Mouse (Mus musculus): ENCODE data around the gene Ifrd2. TPM values are rescaled to one million over a fixed set of nuclear protein-coding genes. Genes with fewer than 3 reads are reported as not detected.

The Ifrd2 gene
- polyA plus RNA-seq, 2 experiments = 55.0 to 57.3 TPM

- 5% methylated on average over 33 of the region's 33 CpGs for WGBS
- DNase-seq (ENCODE audit: low spot score) = peak; percentile 40
These were observed 594 bp downstream of the Ifrd2 start for GRCm38 (mm10) chr9:107587833-107588639.

GRCm38 (mm10) chr9:107590058-107590772 is 2.8 kb downstream of the Ifrd2 start:
- no peak for TF ChIP-seq POLR2A (IDR thresholded peaks at IDR 0.05; ENCODE audit: borderline replicate concordance, extremely low read depth, insufficient read depth, insufficient read length)
- DNase-seq (ENCODE audit: low spot score) = no peak
- Histone ChIP-seq H3K27me3 (ENCODE audit: control insufficient read depth, insufficient read depth, low read length) (no peaks in the 10 kb centered on the region), H3K4me2 (replicated peaks; ENCODE audit: low read depth, low read length, severe bottlenecking) (no peak overlapping the region), H3K9me3 (ENCODE audit: control insufficient read depth, low read length) (no peaks in the 10 kb centered on the region), H3K4me3 (replicated peaks; ENCODE audit: low read length) (no peak overlapping the region), H3K27ac (replicated peaks; ENCODE audit: low read depth, low read length) (no peak overlapping the region), H3K9ac (ENCODE audit: low read depth, low read length, severe bottlenecking) (no peak overlapping the region), H3K36me3 (ENCODE audit: control insufficient read depth, insufficient read depth, low read length) (peaks cover 51% of the 10 kb centered on the region), H3K4me1 (ENCODE audit: control insufficient read depth, insufficient read depth, low read length) (peaks cover 7% of the 10 kb centered on the region)
- ATAC-seq (ENCODE audit: low FRiP score, low read depth) = no peak
- 92% methylated on average over 25 of the region's 25 CpGs for WGBS

More at GRCm38 (mm10) chr9:107587833-107588639, 594 bp downstream of the Ifrd2 start:
- ATAC-seq (ENCODE audit: low FRiP score, low read depth) = no peak; the same call in 1 of the 2 replicates
- H3K4me1 ChIP-seq (ENCODE audit: control insufficient read depth, insufficient read depth, low read length) = peaks cover 7% of the 10 kb centered on the region
- H3K36me3 ChIP-seq (ENCODE audit: control insufficient read depth, insufficient read depth, low read length) = peaks cover 38% of the 10 kb centered on the region
- no peaks in the 10 kb centered on the region for H3K9me3 ChIP-seq (ENCODE audit: control insufficient read depth, low read length)
- TF ChIP-seq POLR2A (IDR thresholded peaks at IDR 0.05; ENCODE audit: borderline replicate concordance, extremely low read depth, insufficient read depth, insufficient read length) = no peak
- H3K27ac ChIP-seq (replicated peaks; ENCODE audit: low read depth, low read length) = no peak overlapping the region
- peak overlapping the region; percentile 80 for H3K4me3 ChIP-seq (replicated peaks; ENCODE audit: low read length)
- peak overlapping the region; percentile 63 for H3K9ac ChIP-seq (ENCODE audit: low read depth, low read length, severe bottlenecking)
- H3K27me3 ChIP-seq (ENCODE audit: control insufficient read depth, insufficient read depth, low read length) = no peaks in the 10 kb centered on the region
- peak overlapping the region; percentile 76 for H3K4me2 ChIP-seq (replicated peaks; ENCODE audit: low read depth, low read length, severe bottlenecking)

GRCm38 (mm10) chr9:107590773-107591060 is 3.3 kb downstream of the Ifrd2 start:
- Histone ChIP-seq H3K4me2 (replicated peaks; ENCODE audit: low read depth, low read length, severe bottlenecking) (no peak overlapping the region), H3K9me3 (ENCODE audit: control insufficient read depth, low read length) (no peaks in the 10 kb centered on the region), H3K4me3 (replicated peaks; ENCODE audit: low read length) (no peak overlapping the region), H3K27ac (replicated peaks; ENCODE audit: low read depth, low read length) (no peak overlapping the region), H3K9ac (ENCODE audit: low read depth, low read length, severe bottlenecking) (no peak overlapping the region), H3K36me3 (ENCODE audit: control insufficient read depth, insufficient read depth, low read length) (peaks cover 51% of the 10 kb centered on the region), H3K4me1 (ENCODE audit: control insufficient read depth, insufficient read depth, low read length) (peaks cover 7% of the 10 kb centered on the region), H3K27me3 (ENCODE audit: control insufficient read depth, insufficient read depth, low read length) (no peaks in the 10 kb centered on the region)
- no peak for ATAC-seq (ENCODE audit: low FRiP score, low read depth)
- no peak for DNase-seq (ENCODE audit: low spot score)
- 92% methylated on average over 6 of the region's 6 CpGs for WGBS
- no peak for TF ChIP-seq POLR2A (IDR thresholded peaks at IDR 0.05; ENCODE audit: borderline replicate concordance, extremely low read depth, insufficient read depth, insufficient read length)

GRCm38 (mm10) chr9:107593101-107593976 is 5.9 kb downstream of the Ifrd2 start:
- ATAC-seq (ENCODE audit: low FRiP score, low read depth) (no peak), DNase-seq (ENCODE audit: low spot score) (no peak)
- H3K9ac ChIP-seq (ENCODE audit: low read depth, low read length, severe bottlenecking) = no peak overlapping the region
- peaks cover 51% of the 10 kb centered on the region for H3K36me3 ChIP-seq (ENCODE audit: control insufficient read depth, insufficient read depth, low read length)
- WGBS = 78% methylated on average over 11 of the region's 11 CpGs
- peaks cover 3% of the 10 kb centered on the region for H3K4me1 ChIP-seq (ENCODE audit: control insufficient read depth, insufficient read depth, low read length)
- H3K4me2 ChIP-seq (replicated peaks; ENCODE audit: low read depth, low read length, severe bottlenecking) = no peak overlapping the region
- TF ChIP-seq POLR2A (IDR thresholded peaks at IDR 0.05; ENCODE audit: borderline replicate concordance, extremely low read depth, insufficient read depth, insufficient read length) = no peak
- no peak overlapping the region for H3K4me3 ChIP-seq (replicated peaks; ENCODE audit: low read length)
- H3K27ac ChIP-seq (replicated peaks; ENCODE audit: low read depth, low read length) = no peak overlapping the region
- no peaks in the 10 kb centered on the region for H3K9me3 ChIP-seq (ENCODE audit: control insufficient read depth, low read length)
- H3K27me3 ChIP-seq (ENCODE audit: control insufficient read depth, insufficient read depth, low read length) = no peaks in the 10 kb centered on the region
